Mouse (Mus musculus): Measurements from ENCODE around the gene Zfp185.

Gene Zfp185

GRCm38 (mm10) chrX:72986841-72987519 is at the start of gene Zfp185:
Zfp185 (plus strand) TSS chrX:72987339.
- peak; percentile 32 for DNase-seq (ENCODE audit: low read depth, low spot score)

GRCm38 (mm10) chrX:72953464-72953863 is 33.7 kb upstream of the Zfp185 start:
- DNase-seq (ENCODE audit: low read depth, low spot score), result no peak

- no peak for DNase-seq (ENCODE audit: low read depth, low spot score)
These were observed 30.7 kb upstream of the Zfp185 start for GRCm38 (mm10) chrX:72956486-72956885.

GRCm38 (mm10) chrX:72960431-72960830 is 26.7 kb upstream of the Zfp185 start:
- DNase-seq (ENCODE audit: low read depth, low spot score), result no peak

- no peak for DNase-seq (ENCODE audit: low read depth, low spot score)
These were observed 25.6 kb upstream of the Zfp185 start for GRCm38 (mm10) chrX:72961511-72961910.

- DNase-seq (ENCODE audit: low read depth, low spot score), result no peak
These were observed 24.4 kb upstream of the Zfp185 start for GRCm38 (mm10) chrX:72962743-72963142.

- DNase-seq (ENCODE audit: low read depth, low spot score), result no peak
These were observed 4.3 kb upstream of the Zfp185 start for GRCm38 (mm10) chrX:72982831-72983230.

- DNase-seq (ENCODE audit: low read depth, low spot score), result no peak
These were observed 1.5 kb upstream of the Zfp185 start for GRCm38 (mm10) chrX:72985607-72986006.

GRCm38 (mm10) chrX:72987520-72987905 is 374 bp downstream of the Zfp185 start:
- no peak for DNase-seq (ENCODE audit: low read depth, low spot score)

GRCm38 (mm10) chrX:72988431-72988830 is 1.3 kb downstream of the Zfp185 start:
- DNase-seq (ENCODE audit: low read depth, low spot score), result no peak

GRCm38 (mm10) chrX:72990581-72990980 is 3.4 kb downstream of the Zfp185 start:
- DNase-seq (ENCODE audit: low read depth, low spot score), result no peak

GRCm38 (mm10) chrX:72992291-72992919 is 5.3 kb downstream of the Zfp185 start:
- DNase-seq (ENCODE audit: low read depth, low spot score), result no peak

- no peak for DNase-seq (ENCODE audit: low read depth, low spot score)
These were observed 8.4 kb downstream of the Zfp185 start for GRCm38 (mm10) chrX:72995542-72995941.

- DNase-seq (ENCODE audit: low read depth, low spot score), result no peak
These were observed 16.0 kb downstream of the Zfp185 start for GRCm38 (mm10) chrX:73003110-73003509.

- DNase-seq (ENCODE audit: low read depth, low spot score), result no peak
These were observed 18.5 kb downstream of the Zfp185 start for GRCm38 (mm10) chrX:73005678-73006077.

- peak; percentile 93 for DNase-seq (ENCODE audit: low read depth, low spot score)
These were observed 20.7 kb downstream of the Zfp185 start for GRCm38 (mm10) chrX:73007597-73008479.

GRCm38 (mm10) chrX:73012846-73013245 is 25.7 kb downstream of the Zfp185 start:
- no peak for DNase-seq (ENCODE audit: low read depth, low spot score)

GRCm38 (mm10) chrX:73037003-73037402 is 49.9 kb downstream of the Zfp185 start, which contains the start of gene Pnma5:
Pnma5 (minus strand) TSS chrX:73037103.
- DNase-seq (ENCODE audit: low read depth, low spot score), result no peak

GRCm38 (mm10) chrX:73038831-73039230 is 51.7 kb downstream of the Zfp185 start:
- no peak for DNase-seq (ENCODE audit: low read depth, low spot score)

GRCm38 (mm10) chrX:73039666-73040065 is 52.5 kb downstream of the Zfp185 start:
- DNase-seq (ENCODE audit: low read depth, low spot score), result no peak

GRCm38 (mm10) chrX:73053860-73054563 is 66.9 kb downstream of the Zfp185 start:
- DNase-seq (ENCODE audit: low read depth, low spot score), result peak; percentile 84

- DNase-seq (ENCODE audit: low read depth, low spot score), result no peak
These were observed 74.4 kb downstream of the Zfp185 start for GRCm38 (mm10) chrX:73061528-73061927.

All from CD4-positive helper T cell, adult 2 months (primary cell).